Mouse (Mus musculus) intestine, embryonic 16.5 days (tissue): ENCODE measurements around the gene Hmbs. TPM values are rescaled to one million over a fixed set of nuclear protein-coding genes. Genes with fewer than 3 reads are reported as not detected.
"Not testable (repeated sequence)": the region's sequence is repeated elsewhere in the genome, so short reads cannot be mapped to it uniquely, and the experiment has no call there.

Experiments used
- ATAC-seq: fragments of 200-750 bp; cut with Nextera tagmentation; 2 replicates; pipeline ENCODE4 v1.8.0; 2017; ENCODE audit warnings: moderate TSS enrichment, moderate library complexity
- H3K27ac ChIP-seq: fragments of 300-500 bp; sonication (generic); 2 replicates; pipeline ENCODE4 v1.5.1; 2014; ENCODE audit warnings: mild to moderate bottlenecking, low read length
- H3K27me3 ChIP-seq: fragments of 300-500 bp; sonication (generic); replicated peaks from 2 replicates; pipeline ENCODE4 v1.6.1; 2014; ENCODE audit warnings: low read length, control low read depth, mixed read lengths; ENCODE audit not compliant: control insufficient read depth, insufficient read depth
- H3K36me3 ChIP-seq: fragments of 300-500 bp; sonication (generic); 2 replicates; pipeline ENCODE4 v1.6.1; 2014; ENCODE audit warnings: low read length, control low read depth; ENCODE audit not compliant: control insufficient read depth, insufficient read depth
- H3K4me1 ChIP-seq: fragments of 300-500 bp; sonication (generic); 2 replicates; pipeline ENCODE4 v1.6.1; 2014; ENCODE audit warnings: low read length, control low read depth, mixed read lengths; ENCODE audit not compliant: control insufficient read depth, insufficient read depth
- H3K4me2 ChIP-seq: fragments of 300-500 bp; sonication (generic); 2 replicates; pipeline ENCODE4 v1.6.1; 2014; ENCODE audit warnings: low read depth, low read length, control low read depth
- H3K4me3 ChIP-seq: fragments of 300-500 bp; sonication (generic); 2 replicates; pipeline ENCODE4 v1.5.1; 2014; ENCODE audit warnings: mild to moderate bottlenecking, low read length
- H3K9ac ChIP-seq: fragments of 300-500 bp; sonication (generic); 2 replicates; pipeline ENCODE4 v1.6.1; 2014; ENCODE audit warnings: low read depth, low read length
- H3K9me3 ChIP-seq: fragments of 300-500 bp; sonication (generic); 2 replicates; pipeline ENCODE4 v1.6.1; 2016; ENCODE audit warnings: low read length, control low read depth; ENCODE audit not compliant: control insufficient read depth
- WGBS: fragments of 180-500 bp; shearing (Covaris S2); extraction: QIAGEN DNeasy Blood & Tissue Kit; methylation state at CpG from one replicate; pipeline ENCODE4 v1.1.7; 2014; 5-methylcytosine and 5-hydroxymethylcytosine counted together
- polyA plus RNA-seq: library from polyadenylated mRNA; unstranded; fragments of >200 nt; fragmentation: Nextera tagmentation; extraction: Ambion mirVana; gene quantifications from 2 replicates; pipeline ENCODE4 v1.2.1, GENCODE M21; 2015

Hmbs gene
- polyA plus RNA-seq, 1 experiment from 2014 or later = 155 TPM

GRCm38 (mm10) chr9:44337436-44338169, 6.4 kb downstream of the Hmbs start:
- H3K9ac ChIP-seq = peak overlapping the region; percentile 61; the same call in 1 of the 2 replicates

GRCm38 (mm10) chr9:44336964-44337363, 7.1 kb downstream of the Hmbs start:
- H3K27ac ChIP-seq = no peak overlapping the region
- WGBS = 59% methylated on average over 3 of the region's 3 CpGs
- H3K4me2 ChIP-seq = peak overlapping the region; percentile 77
- H3K27me3 ChIP-seq = no peaks in the 10 kb centered on the region
- ATAC-seq = no peak
- no peaks in the 10 kb centered on the region for H3K9me3 ChIP-seq
- H3K4me3 ChIP-seq = peak overlapping the region; percentile 87
- H3K4me1 ChIP-seq = peaks cover 15% of the 10 kb centered on the region
- H3K9ac ChIP-seq = peak overlapping the region; percentile 61
- peaks cover 27% of the 10 kb centered on the region for H3K36me3 ChIP-seq

More at GRCm38 (mm10) chr9:44337436-44338169, 6.4 kb downstream of the Hmbs start:
- ATAC-seq = no peak
- H3K27me3 ChIP-seq = no peaks in the 10 kb centered on the region
- H3K4me3 ChIP-seq = peak overlapping the region; percentile 87; the same call in 1 of the 2 replicates
- peaks cover 23% of the 10 kb centered on the region for H3K36me3 ChIP-seq
- 60% methylated on average over 9 of the region's 9 CpGs for WGBS
- H3K9me3 ChIP-seq = no peaks in the 10 kb centered on the region
- H3K27ac ChIP-seq = no peak overlapping the region
- H3K4me2 ChIP-seq = peak overlapping the region; percentile 77
- peaks cover 22% of the 10 kb centered on the region for H3K4me1 ChIP-seq

GRCm38 (mm10) chr9:44336513-44336912, 7.5 kb downstream of the Hmbs start:
- Histone ChIP-seq H3K4me2 (peak overlapping the region; percentile 77), H3K4me3 (peak overlapping the region; percentile 87), H3K4me1 (peaks cover 15% of the 10 kb centered on the region), H3K36me3 (peaks cover 28% of the 10 kb centered on the region), H3K9ac (peak overlapping the region; percentile 61)
- ATAC-seq, H3K27me3 ChIP-seq, H3K27ac ChIP-seq, H3K9me3 ChIP-seq: not testable (repeated sequence)
- WGBS = 30% methylated on average over 4 of the region's 4 CpGs

- H3K4me3 ChIP-seq = peak overlapping the region; percentile 87
- ATAC-seq = no peak
- H3K27me3 ChIP-seq = no peaks in the 10 kb centered on the region
- peak overlapping the region; percentile 77 for H3K4me2 ChIP-seq
- peaks cover 15% of the 10 kb centered on the region for H3K4me1 ChIP-seq
- H3K36me3 ChIP-seq = peaks cover 30% of the 10 kb centered on the region
- H3K27ac ChIP-seq = peak overlapping the region; percentile 96
- WGBS = 2% methylated on average over 5 of the region's 5 CpGs
- H3K9ac ChIP-seq = peak overlapping the region; percentile 92
- no peaks in the 10 kb centered on the region for H3K9me3 ChIP-seq
Observed at GRCm38 (mm10) chr9:44336093-44336406, 8.0 kb downstream of the Hmbs start.

- Histone ChIP-seq H3K4me3 (peak overlapping the region; percentile 87), H3K36me3 (peaks cover 29% of the 10 kb centered on the region), H3K4me1 (peaks cover 15% of the 10 kb centered on the region), H3K27me3 (no peaks in the 10 kb centered on the region), H3K4me2 (peak overlapping the region; percentile 77), H3K27ac (peak overlapping the region; percentile 96), H3K9me3 (no peaks in the 10 kb centered on the region), H3K9ac (peak overlapping the region; percentile 92)
- WGBS = under 1% methylated on average over 50 of the region's 50 CpGs
- no peak for ATAC-seq
Observed at GRCm38 (mm10) chr9:44335331-44336092, 8.5 kb downstream of the Hmbs start.

GRCm38 (mm10) chr9:44334396-44335330, 9.4 kb downstream of the Hmbs start, which contains the start of gene H2afx:
Gene H2afx (plus strand): TSS chr9:44334694.
- Histone ChIP-seq H3K27ac (peak within 1 kb of the TSS; percentile 96), H3K36me3 (peaks cover 28% of the 10 kb centered on the region), H3K27me3 (no peaks in the 10 kb centered on the region), H3K4me2 (peak within 1 kb of the TSS; percentile 77), H3K4me1 (peaks cover 15% of the 10 kb centered on the region), H3K9ac (peak within 1 kb of the TSS; percentile 92), H3K4me3 (peak within 1 kb of the TSS; percentile 87), H3K9me3 (no peaks in the 10 kb centered on the region)
- WGBS = under 1% methylated on average over 91 of the region's 91 CpGs
- peak; percentile 95 for ATAC-seq

GRCm38 (mm10) chr9:44332918-44333638, 10.9 kb downstream of the Hmbs start:
- H3K9me3 ChIP-seq = no peaks in the 10 kb centered on the region
- 96% methylated on average over 13 of the region's 13 CpGs for WGBS
- peaks cover 22% of the 10 kb centered on the region for H3K36me3 ChIP-seq
- no peak overlapping the region; the same call in 1 of the 2 replicates for H3K27ac ChIP-seq
- no peak for ATAC-seq
- H3K4me1 ChIP-seq = peaks cover 15% of the 10 kb centered on the region
- H3K27me3 ChIP-seq = no peaks in the 10 kb centered on the region
- no peak overlapping the region for H3K4me3 ChIP-seq
- no peak overlapping the region for H3K4me2 ChIP-seq
- H3K9ac ChIP-seq = no peak overlapping the region

- Histone ChIP-seq H3K9ac (no peak overlapping the region), H3K27ac (no peak overlapping the region), H3K4me3 (no peak overlapping the region), H3K4me2 (no peak overlapping the region), H3K4me1 (peaks cover 9% of the 10 kb centered on the region), H3K27me3 (no peaks in the 10 kb centered on the region), H3K9me3 (no peaks in the 10 kb centered on the region), H3K36me3 (peaks cover 22% of the 10 kb centered on the region)
- no peak for ATAC-seq
- WGBS = 87% methylated on average over 6 of the region's 6 CpGs
Observed at GRCm38 (mm10) chr9:44330736-44331135, 13.3 kb downstream of the Hmbs start.
